Mouse (Mus musculus) liver, adult 2 months (tissue): Measurements from ENCODE around the gene Ttc7. TPM values are rescaled to one million over a fixed set of nuclear protein-coding genes. Genes with fewer than 3 reads are reported as not detected.

Source experiments
- DNase-seq: peaks from one replicate; pipeline ENCODE4 v3.0.0-alpha.2; 2011; ENCODE audit warnings: low read depth, low spot score; ENCODE audit errors: extremely low read depth
- H3K27ac ChIP-seq: fragments of 200-500 bp; replicated peaks from 2 replicates; pipeline ENCODE4 v1.5.1; 2012; ENCODE audit warnings: low read depth, mild to moderate bottlenecking, control low read depth, inconsistent platforms, low read length; ENCODE audit not compliant: insufficient read depth
- H3K27me3 ChIP-seq: fragments of 200-500 bp; 2 replicates; pipeline ENCODE4 v1.6.1; 2012; ENCODE audit warnings: mild to moderate bottlenecking, moderate library complexity, low read length, inconsistent platforms; ENCODE audit not compliant: control insufficient read depth, insufficient read depth
- H3K36me3 ChIP-seq: fragments of 200-500 bp; 2 replicates; pipeline ENCODE4 v1.6.1; 2012; ENCODE audit warnings: low read length, inconsistent platforms; ENCODE audit not compliant: control insufficient read depth, insufficient read depth
- H3K4me1 ChIP-seq: fragments of 200-500 bp; 2 replicates; pipeline ENCODE4 v1.6.1; 2011; ENCODE audit warnings: low read length; ENCODE audit not compliant: control insufficient read depth, insufficient read depth
- H3K4me3 ChIP-seq: fragments of 200-500 bp; 2 replicates; pipeline ENCODE4 v1.5.1; 2011; ENCODE audit warnings: low read depth, mild to moderate bottlenecking, control low read depth, low read length, moderate library complexity; ENCODE audit not compliant: insufficient read depth
- H3K79me2 ChIP-seq: fragments of 200-500 bp; 2 replicates; pipeline ENCODE4 v1.6.1; 2012; ENCODE audit warnings: inconsistent platforms, mild to moderate bottlenecking, low read length, moderate library complexity; ENCODE audit not compliant: control insufficient read depth, insufficient read depth
- H3K9ac ChIP-seq: fragments of 200-500 bp; 2 replicates; pipeline ENCODE4 v1.6.1; 2012; ENCODE audit warnings: low read depth, mild to moderate bottlenecking, control low read depth, inconsistent platforms, low read length
- CTCF ChIP-seq: fragments of 200-500 bp; IDR thresholded peaks from 2 replicates; pipeline ENCODE4 v1.5.1; 2011; ENCODE audit warnings: low read depth, low read length, control low read depth
- POLR2A ChIP-seq: fragments of 200-500 bp; IDR thresholded peaks from 2 replicates; pipeline ENCODE4 v1.6.1; 2011; ENCODE audit warnings: low read length, control low read depth; ENCODE audit not compliant: insufficient read depth; ENCODE audit errors: extremely low read depth
- WGBS: fragments of 180-500 bp; shearing (Covaris S2); methylation state at CpG from one replicate; pipeline ENCODE4 v1.1.7; 2018; 5-methylcytosine and 5-hydroxymethylcytosine counted together
- polyA plus RNA-seq: library from polyadenylated mRNA; depleted of rRNA; stranded (reverse); fragments of >200 nt; gene quantifications from 2 replicates; pipeline ENCODE4 v1.2.3, GENCODE M21; 2012
- total RNA-seq: library from RNA; depleted of rRNA; stranded (reverse); fragments of >200 nt; gene quantifications from 2 replicates; pipeline ENCODE4 v1.2.3, GENCODE M21; 2014

The Ttc7 gene
- total and polyA plus RNA-seq, 2 experiments = 19.0 to 36.5 TPM

DNA sequence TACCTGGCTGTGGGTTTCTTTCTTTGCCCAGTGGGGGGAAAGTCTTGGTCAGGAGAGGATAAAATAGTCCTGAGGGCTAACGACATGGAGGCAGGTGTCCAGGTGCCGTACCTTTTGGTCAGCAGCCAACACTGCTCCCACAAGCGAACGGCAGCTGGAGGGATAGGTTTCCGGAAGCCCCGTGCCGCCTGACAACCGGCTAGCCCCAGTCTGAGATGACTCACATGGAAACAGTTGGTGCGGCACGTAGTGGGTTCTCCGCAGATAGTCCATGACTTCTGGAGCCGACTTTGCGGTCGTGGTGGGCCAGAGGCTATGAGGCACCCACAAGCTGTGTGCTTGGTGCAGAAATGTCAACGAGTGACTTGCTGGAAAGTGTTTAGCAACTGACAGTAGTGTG lies 81.4 kb downstream of the Ttc7 start:
- WGBS = 87% methylated on average over 15 of the region's 15 CpGs
- H3K36me3 ChIP-seq = peaks cover 25% of the 10 kb centered on the region

DNA sequence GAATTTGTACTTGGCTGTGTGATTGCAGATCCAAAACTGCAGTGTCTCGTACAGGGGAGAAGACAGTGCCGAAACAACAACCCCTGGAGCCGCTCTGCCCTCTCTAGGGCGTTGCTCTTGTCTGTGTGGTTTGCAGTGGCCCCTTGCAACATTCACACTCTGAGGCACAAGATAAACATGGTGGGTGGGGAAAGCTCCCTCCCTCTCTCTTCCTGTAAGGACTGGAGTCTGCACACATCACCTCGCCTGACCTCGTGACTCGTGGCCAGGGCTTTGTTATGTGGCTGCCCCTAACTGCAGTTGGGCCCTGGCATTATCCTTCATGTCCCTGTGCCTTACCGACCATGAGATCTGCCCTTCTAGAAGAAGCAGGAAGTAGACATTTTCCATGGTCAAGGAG lies 82.6 kb downstream of the Ttc7 start:
- Histone ChIP-seq H3K4me3 (no peak overlapping the region), H3K4me1 (no peaks in the 10 kb centered on the region), H3K9ac (no peak overlapping the region), H3K27me3 (no peaks in the 10 kb centered on the region), H3K27ac (no peak overlapping the region), H3K79me2 (no peaks in the 10 kb centered on the region), H3K36me3 (peaks cover 20% of the 10 kb centered on the region)
- DNase-seq = no peak
- TF ChIP-seq CTCF (no peak), POLR2A (no peak)
- 45% methylated on average over 8 of the region's 8 CpGs for WGBS

More for the DNA sequence above, 81.4 kb downstream of the Ttc7 start:
- Histone ChIP-seq H3K4me1 (no peaks in the 10 kb centered on the region), H3K27me3 (no peaks in the 10 kb centered on the region), H3K27ac (no peak overlapping the region), H3K79me2 (no peaks in the 10 kb centered on the region), H3K9ac (no peak overlapping the region), H3K4me3 (no peak overlapping the region)
- TF ChIP-seq POLR2A (no peak), CTCF (no peak)
- DNase-seq = no peak

DNA sequence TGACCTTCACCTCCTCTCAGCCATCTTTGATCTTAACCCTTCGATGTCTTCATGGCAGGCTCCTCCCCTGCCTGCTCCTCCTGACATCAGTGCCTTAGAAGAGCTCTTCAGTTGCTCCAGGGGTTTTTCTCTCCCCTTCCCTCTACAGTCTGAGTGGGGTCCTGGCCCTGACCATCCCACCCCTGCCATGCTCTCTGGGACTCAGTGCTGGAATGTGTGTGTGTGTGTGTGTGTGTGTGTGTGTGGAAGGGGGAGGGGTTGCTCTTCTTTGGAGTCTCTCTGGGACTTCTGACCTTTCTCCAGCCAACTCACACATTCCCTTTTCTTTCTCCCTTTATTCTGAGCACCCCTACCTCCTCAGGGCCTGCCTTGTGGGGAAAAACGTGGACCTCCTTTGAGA lies 83.8 kb downstream of the Ttc7 start:
- H3K27ac ChIP-seq = no peak overlapping the region
- H3K36me3 ChIP-seq = peaks cover 20% of the 10 kb centered on the region
- H3K79me2 ChIP-seq = no peaks in the 10 kb centered on the region
- H3K27me3 ChIP-seq = no peaks in the 10 kb centered on the region
- WGBS = 57% methylated on average over 2 of the region's 2 CpGs
- H3K9ac ChIP-seq = no peak overlapping the region
- no peak for DNase-seq
- no peak overlapping the region for H3K4me3 ChIP-seq
- TF ChIP-seq POLR2A (no peak), CTCF (no peak)
- no peaks in the 10 kb centered on the region for H3K4me1 ChIP-seq

DNA sequence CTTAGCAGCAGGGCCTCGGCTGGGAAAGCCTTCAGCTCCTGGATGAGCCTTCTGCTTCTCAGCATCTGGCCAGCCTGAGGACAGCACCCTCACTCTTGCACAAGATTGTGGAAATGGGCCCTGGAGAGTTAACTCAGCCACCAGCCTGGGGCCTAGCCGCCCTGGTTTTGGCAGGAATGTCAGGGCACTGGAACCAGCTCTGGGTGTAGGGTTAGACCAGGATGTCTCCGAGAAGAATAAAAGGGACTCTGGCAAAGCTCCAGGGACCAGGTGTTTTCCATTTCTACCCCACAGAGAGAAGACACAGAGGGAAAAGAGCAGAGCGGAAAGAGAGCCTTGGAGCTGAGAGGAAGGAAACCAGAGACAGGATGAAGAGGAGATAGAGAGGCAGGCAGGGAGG lies 84.5 kb downstream of the Ttc7 start:
- Histone ChIP-seq H3K9ac (no peak overlapping the region), H3K4me1 (no peaks in the 10 kb centered on the region), H3K27ac (no peak overlapping the region), H3K79me2 (no peaks in the 10 kb centered on the region), H3K36me3 (peaks cover 14% of the 10 kb centered on the region), H3K4me3 (no peak overlapping the region), H3K27me3 (no peaks in the 10 kb centered on the region)
- DNase-seq = no peak
- WGBS = 56% methylated on average over 4 of the region's 4 CpGs
- TF ChIP-seq POLR2A (no peak), CTCF (no peak)

DNA sequence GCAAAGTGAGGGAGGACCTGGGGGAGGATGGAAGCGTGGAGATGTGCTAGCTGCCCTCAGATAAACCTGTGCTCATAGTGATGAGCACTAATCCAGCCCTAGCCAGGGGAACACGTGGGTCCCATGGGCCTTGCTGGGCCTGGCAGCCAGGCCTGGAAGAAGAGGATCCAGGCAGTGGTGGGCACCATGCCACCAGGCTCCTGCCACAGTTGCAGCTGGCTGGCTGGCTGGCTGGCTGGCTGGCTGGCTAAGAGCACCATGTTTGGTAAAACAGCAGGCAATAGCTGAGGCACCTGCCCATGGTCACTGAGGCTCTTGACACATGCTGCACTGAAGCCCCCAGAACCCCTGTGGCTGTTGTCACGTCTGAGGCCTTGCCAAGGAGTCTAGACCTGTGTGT lies 85.0 kb downstream of the Ttc7 start:
- peak; percentile 38 for DNase-seq
- H3K27ac ChIP-seq = no peak overlapping the region
- no peaks in the 10 kb centered on the region for H3K4me1 ChIP-seq
- TF ChIP-seq POLR2A = no peak
- no peak for TF ChIP-seq CTCF
- no peaks in the 10 kb centered on the region for H3K79me2 ChIP-seq
- no peaks in the 10 kb centered on the region for H3K27me3 ChIP-seq
- no peak overlapping the region for H3K4me3 ChIP-seq
- H3K36me3 ChIP-seq = peaks cover 10% of the 10 kb centered on the region; the same call in 1 of the 2 replicates
- no peak overlapping the region for H3K9ac ChIP-seq
- WGBS = 67% methylated on average over 3 of the region's 3 CpGs

DNA sequence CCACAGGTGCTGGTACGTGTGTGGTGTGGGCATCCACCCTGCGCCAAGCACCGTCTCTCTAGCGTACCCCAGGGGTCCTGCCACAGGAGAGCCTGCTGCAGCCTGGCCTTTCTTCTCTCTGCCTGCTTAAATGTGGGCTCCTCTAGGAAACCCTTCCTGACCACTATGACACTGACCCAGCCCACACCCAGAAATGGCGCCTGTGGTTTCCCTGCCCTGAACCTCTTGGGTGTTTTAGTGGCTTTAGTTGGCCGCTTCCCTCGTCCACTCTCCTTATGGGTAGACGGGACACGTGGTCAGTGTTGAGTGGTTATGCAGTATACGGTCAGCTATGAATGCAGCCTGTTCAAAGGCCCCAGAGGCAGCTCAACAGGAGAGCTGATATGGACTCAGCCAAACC lies 85.8 kb downstream of the Ttc7 start:
- H3K36me3 ChIP-seq = peaks cover 5% of the 10 kb centered on the region; the same call in 1 of the 2 replicates
- TF ChIP-seq CTCF = no peak
- TF ChIP-seq POLR2A = no peak
- DNase-seq = no peak
- no peak overlapping the region for H3K27ac ChIP-seq
- H3K27me3 ChIP-seq = no peaks in the 10 kb centered on the region
- H3K79me2 ChIP-seq = no peaks in the 10 kb centered on the region
- no peak overlapping the region for H3K4me3 ChIP-seq
- no peak overlapping the region for H3K9ac ChIP-seq
- WGBS = 94% methylated on average over 10 of the region's 10 CpGs
- no peaks in the 10 kb centered on the region for H3K4me1 ChIP-seq
